Mouse (Mus musculus): Measurements from ENCODE around the gene 2310011J03Rik.

2310011J03Rik gene

DNA sequence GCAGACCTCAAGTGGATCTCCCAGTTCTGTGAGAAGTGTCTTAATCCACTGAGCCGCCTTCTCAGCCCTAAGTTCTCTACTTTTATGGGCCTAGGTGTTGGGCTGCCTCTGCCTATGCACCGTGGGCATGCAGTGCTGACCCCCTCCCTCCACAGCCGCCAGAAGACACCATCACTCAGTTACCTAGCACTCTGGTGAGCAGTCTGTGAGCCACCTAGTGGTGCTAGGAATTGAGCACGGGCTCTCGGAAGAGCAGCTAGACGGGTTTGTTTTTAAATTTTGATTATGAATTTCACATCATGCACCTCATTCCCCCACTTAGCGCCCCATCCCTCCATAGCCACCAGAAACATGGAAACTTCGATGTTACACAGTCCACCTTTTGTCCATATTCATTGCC is 31.7 kb downstream of the 2310011J03Rik start:
- no peak for DNase-seq

DNA sequence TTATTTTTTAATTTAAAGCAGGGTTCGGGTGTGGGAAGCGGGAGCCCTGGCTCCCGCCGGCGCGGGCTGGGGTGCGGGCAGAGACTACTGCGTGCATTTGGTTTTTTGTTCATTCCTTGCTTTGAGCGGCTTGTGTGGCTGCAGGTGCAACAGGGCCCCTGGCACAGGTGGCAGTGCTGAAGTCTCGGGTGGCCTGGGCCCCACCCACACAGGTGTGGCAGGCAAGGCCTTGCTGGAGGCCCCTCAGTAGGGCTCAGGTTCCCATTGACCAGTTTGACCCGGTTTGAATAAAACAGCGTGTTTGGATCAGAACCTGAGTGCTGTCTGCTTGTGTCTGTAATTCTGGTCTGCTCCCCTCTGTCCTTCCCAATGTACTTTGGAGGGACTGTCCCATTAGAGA is 32.2 kb downstream of the 2310011J03Rik start:
- no peak for DNase-seq

DNA sequence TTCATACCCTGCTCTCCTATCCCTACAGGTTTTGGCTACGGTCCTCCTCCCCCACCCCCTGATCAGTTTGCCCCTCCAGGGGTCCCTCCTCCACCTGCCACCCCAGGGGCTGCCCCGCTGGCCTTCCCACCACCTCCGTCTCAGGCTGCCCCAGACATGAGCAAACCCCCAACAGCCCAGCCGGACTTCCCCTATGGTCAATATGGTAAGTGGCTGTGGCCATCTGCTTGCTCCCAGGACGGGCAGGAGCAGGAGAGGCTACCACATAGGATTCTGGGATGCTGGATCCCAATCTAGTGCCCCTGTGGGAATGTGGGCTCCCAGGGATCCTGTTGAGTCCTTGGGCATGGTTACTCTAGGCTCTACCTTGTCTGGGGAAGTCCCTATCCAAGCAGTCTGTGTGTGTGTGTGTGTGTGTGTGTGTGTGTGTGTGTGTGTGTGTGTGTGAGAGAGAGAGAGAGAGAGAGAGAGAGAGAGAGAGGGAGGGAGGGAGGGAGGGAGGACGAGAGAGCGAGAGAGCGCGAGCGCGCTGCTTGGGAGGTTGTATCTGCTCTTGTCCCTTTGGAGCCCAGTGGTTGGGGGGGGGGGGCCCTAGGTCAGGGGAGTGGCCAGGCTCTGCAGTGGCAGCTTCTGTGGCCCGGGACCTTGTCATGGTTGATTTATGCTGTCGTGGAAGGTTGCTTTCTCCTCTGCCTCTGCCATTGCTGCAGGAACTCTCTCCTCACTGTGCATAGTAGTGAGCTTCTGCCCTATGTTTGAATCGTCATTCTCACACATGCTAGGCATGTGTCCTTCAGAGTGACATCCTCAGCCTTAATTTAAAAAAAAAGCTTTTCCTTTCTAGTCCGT is 34.9 kb downstream of the 2310011J03Rik start:
- no peak for DNase-seq

DNA sequence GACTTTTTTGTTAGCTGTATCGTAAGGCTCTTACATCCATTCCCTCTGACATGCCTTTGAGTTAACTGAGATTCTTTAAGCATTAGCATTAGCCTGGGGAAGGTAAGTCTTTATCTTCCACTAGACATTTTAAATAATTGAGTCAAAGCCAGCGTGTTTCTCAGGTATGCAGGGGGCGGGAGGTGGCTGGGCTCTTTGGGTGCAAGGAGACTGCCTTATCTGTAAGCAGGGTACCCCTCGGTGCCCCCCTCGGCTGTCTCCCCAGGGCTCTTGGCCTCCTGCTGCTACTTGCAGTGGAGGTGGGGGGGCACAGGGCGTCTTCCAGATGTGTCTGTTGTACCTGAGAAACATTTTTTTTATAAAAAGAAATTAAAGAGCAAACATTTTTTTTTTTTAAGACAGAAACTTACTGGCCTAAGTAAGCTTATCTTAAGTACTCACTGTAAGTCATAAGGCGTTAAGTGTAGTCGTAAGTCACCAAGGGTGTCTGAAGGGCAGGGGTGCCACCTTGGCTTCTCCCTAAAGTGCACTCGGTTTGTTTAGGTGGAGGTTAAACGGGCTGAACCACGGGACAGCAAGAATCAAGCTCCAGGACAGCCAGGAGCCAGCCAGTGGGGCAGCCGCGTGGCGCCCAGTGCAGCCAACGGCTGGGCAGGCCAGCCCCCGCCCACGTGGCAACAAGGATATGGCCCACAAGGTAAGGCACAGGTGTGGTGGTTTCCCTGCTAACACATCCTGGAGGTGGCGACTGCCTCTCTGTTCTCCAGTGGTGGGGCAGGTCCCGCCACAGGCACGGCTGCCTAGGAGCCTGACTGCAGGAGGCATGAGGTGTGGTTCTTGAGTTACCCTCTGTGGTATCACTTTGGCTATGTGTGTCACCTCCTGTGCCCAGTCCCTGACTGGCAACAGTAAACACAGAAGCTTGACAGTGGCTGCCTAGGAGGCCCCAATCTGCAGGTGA is 37.6 kb downstream of the 2310011J03Rik start:
- no peak for DNase-seq

DNA sequence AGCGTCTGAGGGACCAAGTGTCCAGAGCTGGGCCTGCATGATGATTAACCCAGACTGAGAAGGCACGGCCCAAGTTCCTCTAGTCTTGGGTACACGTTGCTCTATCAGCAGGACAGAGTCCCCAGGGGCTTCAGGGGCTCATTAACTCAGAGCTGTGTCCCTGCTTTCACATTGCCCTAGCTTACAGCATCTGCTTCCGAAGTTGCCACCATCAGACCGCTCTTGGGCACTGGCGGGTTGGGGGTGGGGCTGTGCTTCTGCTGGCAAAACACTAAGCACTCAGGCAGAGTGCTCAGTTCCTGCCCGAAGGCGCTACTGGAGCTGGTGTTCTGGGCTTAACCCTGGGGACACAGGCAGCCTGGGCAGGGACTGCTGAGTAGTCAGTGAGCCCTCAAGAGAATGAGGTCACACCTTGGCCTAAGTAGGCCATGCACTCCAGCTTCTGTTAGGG is 38.4 kb downstream of the 2310011J03Rik start:
- DNase-seq = no peak

DNA sequence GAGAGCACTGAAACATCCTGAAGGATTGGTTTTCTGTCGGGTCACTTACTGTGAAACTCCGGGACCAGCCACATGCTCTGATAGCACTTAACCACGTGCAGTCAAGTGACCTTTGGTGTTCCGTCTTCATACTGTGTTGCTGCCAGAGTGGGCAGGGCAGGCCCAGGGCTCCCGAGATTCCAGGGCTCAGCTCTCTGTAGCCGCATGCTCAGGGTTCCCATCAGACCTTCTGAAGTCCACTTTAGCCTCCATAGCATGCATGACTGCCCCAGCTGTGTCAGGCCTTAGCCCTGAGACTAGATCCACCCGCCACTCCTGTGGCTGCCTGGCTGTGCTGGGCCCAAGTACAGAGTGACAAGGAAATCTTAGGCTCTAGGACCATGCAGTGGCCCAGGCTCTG is 39.0 kb downstream of the 2310011J03Rik start:
- no peak for DNase-seq

DNA sequence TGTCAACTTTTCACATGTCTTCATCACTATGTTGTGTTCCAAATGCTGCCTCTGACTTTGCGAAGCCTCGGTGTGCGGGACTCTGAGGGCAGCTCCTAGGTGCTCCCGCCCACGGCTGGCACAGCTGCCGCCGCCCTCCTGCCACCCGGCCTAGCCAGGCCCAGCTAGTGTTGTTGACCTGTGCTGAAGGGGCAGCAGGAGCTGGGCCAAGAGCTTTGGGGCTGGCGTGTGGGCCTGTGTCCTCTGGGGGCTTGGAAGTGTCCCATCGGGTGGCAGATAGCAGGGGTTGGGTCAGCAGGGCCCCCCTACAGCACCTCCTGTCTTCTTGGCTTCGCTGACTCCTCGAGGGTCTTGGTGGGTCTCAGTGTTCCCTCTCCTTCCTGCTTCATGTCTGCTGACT is 41.1 kb downstream of the 2310011J03Rik start:
- no peak for DNase-seq

DNA sequence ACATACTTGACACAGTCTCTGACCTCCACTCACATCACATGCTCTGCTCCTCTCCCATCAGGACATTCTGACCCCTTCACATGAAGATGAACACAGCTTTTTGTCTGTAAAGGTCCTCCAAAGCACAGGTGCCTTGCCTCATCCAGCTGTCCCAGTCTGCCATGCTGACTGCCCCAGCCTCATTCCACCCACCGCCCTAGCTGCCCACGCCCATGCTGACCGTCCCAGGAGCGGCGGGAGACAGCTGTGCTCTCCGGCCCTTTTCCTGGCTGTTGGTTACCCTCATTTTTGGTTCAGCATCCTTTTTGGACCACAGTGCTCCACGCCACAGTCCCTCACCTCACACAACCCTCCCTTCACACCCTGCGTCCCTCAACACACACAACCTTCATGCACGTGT is 41.9 kb downstream of the 2310011J03Rik start:
- no peak for DNase-seq

DNA sequence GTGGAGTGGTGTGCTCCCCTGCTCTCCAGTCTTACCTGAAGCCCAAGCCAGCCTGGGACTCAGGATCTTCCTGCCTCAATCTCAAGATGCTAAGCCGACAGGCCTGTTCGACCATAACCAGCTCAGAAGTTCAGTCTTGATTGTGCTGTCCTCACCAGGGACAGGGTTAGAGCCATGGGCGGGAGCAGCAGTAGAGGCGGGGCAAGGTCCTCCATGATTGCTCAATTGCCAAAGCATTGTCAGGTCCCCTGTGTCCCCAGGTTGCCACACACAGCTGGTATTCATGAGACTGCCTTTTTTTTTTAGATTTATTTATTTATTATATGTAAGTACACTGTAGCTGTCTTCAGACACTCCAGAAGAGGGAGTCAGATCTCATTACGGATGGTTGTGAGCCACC is 44.1 kb downstream of the 2310011J03Rik start:
- no peak for DNase-seq

DNA sequence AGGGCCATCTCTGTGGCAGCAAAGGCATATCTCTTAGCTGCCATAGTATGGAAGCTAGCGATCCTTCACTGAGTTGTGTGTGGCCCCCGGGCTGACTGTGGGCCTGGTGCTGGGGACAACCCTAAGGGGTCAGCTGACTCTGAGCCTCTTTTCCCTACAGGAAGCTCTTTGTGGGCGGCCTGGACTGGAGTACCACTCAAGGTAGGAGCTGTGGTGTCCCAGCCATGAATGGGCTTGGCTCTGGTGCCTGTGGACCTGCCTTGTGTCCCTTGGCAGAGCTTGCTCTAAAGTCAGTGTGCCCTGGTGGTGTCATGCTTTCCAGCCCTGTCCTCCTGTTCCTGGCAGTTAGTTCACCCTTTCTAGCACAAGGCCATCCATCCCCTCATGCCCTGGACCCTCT is 46.5 kb downstream of the 2310011J03Rik start:
- no peak for DNase-seq

DNA sequence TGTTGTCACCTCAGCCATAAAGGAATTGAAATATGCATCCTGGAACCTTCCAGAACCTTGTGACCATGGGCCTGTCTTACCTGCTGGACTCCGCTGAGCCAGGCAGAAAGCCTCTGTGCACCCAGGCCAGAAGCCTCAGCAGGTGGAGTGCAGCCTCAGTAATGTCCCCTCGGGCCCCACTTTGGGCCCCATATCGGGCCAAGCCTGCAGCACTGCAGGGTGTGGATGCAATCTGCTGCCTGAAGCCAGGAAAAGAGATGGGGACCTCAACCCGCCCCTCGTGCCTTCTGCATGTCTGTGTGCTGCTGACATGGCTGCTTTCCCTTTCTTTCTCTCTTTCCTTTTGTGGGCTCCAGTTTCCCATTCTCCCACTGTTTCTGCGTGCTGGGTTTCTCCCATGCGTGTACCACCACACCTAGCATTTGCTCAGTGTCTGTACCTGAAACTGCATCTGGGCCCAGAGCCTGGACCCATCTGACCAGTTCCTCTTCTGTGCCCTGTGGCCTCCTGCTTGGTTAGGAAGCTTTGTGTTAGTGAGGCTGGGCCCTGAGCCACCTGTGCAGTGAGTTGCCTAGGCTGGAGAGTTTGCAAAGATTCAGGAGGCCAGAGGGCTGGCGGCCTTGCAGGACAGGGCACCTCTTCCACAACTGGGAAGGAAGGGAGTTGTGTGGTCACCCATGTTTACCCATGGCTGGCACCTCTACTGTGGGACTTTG is 48.3 kb downstream of the 2310011J03Rik start:
- DNase-seq = no peak

DNA sequence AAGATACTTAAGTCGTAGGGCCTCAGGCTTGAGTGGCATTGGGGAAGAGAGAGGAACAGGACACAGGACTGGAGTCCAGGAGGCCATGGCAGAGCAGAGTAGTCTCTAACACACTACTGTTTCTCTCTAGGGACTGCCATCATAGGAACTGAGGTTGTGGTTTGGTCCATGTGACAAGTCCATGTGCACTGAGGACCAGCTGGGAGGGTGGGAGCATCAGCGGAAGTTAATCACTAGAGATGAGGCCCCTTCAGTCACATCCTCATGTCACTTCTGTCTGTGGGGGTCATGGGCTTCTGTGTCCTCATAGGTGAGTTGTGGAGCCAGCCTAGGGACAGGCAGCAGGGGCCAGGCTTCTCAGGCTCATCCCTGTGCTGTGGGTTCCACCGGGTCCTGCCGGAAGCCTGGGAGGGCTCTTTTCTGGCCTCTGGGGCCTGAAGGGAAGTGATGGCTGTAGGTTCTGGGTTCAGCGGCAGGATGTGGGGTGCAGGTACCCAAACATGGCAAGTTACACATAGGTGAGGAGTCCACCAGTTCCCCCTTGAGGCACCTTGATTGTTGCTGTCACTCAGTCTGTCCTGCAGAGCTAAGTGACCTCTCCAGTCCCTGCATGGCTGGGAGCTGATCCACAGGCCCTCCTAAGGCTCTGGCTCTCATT is 49.0 kb downstream of the 2310011J03Rik start:
- no peak for DNase-seq

DNA sequence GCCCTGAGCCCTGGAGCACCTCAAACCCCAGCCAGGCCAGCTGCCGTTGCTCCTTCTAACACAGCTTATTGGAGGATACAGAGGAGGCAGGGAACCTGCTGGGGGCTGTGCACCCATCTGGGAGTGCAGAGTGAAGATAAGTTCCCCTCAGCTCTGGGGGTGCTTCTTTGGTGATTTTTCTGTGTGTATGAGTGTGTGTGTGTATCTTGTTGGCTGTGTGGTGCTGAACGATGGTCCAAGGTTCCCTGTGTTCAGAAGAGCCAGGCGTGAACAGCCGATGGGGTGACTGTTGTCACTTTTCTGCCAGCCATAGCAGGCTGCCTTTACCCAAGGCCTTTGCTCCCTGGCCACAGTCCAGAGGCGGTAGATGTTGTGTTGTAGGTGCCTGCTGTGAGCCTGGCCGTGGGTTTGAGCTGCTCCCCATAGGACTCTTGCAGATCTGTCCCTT is 49.6 kb downstream of the 2310011J03Rik start:
- DNase-seq = no peak

DNA sequence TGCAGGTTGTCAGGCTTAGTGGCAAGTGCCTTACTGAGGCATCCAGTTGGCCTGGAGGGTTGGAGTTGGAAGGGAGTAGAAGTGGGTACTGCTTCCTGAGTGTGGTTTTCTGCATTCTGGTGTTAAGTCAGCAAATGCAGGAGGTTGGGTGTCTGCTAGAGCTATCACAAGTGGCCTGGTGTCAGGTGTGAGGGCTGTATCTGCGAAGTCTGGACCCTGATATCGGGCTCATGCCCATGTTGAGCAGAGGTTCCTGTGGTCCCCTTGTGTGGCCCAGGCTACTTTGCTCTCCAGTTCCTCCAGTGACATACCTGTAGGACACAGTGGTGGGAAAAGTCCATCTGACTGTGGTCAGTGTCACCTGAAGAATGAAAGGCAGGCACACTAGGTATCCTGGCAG is 50.2 kb downstream of the 2310011J03Rik start:
- DNase-seq = no peak

Data from thymus, postnatal 36 days (tissue).